Mouse (Mus musculus): ENCODE data around the gene Gm10197.

GRCm38 (mm10) chr19:53360265-53360958, 11.2 kb downstream of the Gm10197 start:
- TF ChIP-seq CTCF (IDR thresholded peaks at IDR 0.05), result no peak
- TF ChIP-seq EP300 (IDR thresholded peaks at IDR 0.05), result no peak
